Mouse (Mus musculus) embryonic facial prominence, embryonic 11.5 days (tissue): ENCODE results near the gene Eef2k. TPM values are rescaled to one million over a fixed set of nuclear protein-coding genes. Genes with fewer than 3 reads are reported as not detected.

Source experiments
- ATAC-seq: fragments of 200-750 bp; cut with Nextera tagmentation; replicated peaks from 2 replicates; pipeline ENCODE4 v1.8.0; 2017; ENCODE audit warnings: low read depth; ENCODE audit not compliant: insufficient number of reproducible peaks, low FRiP score, low TSS enrichment
- DNase-seq: peaks from one replicate; pipeline ENCODE4 v3.0.0-alpha.2; 2015; ENCODE audit warnings: low spot score
- H3K27ac ChIP-seq: fragments of 300-500 bp; sonication (generic); replicated peaks from 2 replicates; pipeline ENCODE4 v1.5.1; 2014; ENCODE audit warnings: mild to moderate bottlenecking, low read depth, low read length, control low read depth
- H3K27me3 ChIP-seq: fragments of 300-500 bp; sonication (generic); 2 replicates; pipeline ENCODE4 v1.6.1; 2014; ENCODE audit warnings: mild to moderate bottlenecking, low read length, moderate library complexity, mixed read lengths; ENCODE audit not compliant: control insufficient read depth, insufficient read depth
- H3K36me3 ChIP-seq: fragments of 300-500 bp; sonication (generic); replicated peaks from 2 replicates; pipeline ENCODE4 v1.6.1; 2014; ENCODE audit warnings: low read depth, mild to moderate bottlenecking, low read length, moderate library complexity, mixed read lengths; ENCODE audit not compliant: control insufficient read depth, insufficient read depth
- H3K4me1 ChIP-seq: fragments of 300-500 bp; sonication (generic); 2 replicates; pipeline ENCODE4 v1.6.1; 2014; ENCODE audit warnings: low read length, mixed read lengths; ENCODE audit not compliant: control insufficient read depth, insufficient read depth
- H3K4me2 ChIP-seq: fragments of 300-500 bp; sonication (generic); 2 replicates; pipeline ENCODE4 v1.6.1; 2014; ENCODE audit warnings: low read depth, mild to moderate bottlenecking, control low read depth, low read length, moderate library complexity
- H3K4me3 ChIP-seq: fragments of 300-500 bp; sonication (generic); 2 replicates; pipeline ENCODE4 v1.5.1; 2014; ENCODE audit warnings: low read depth, low read length, control low read depth
- H3K9ac ChIP-seq: fragments of 300-500 bp; sonication (generic); replicated peaks from 2 replicates; pipeline ENCODE4 v1.6.1; 2014; ENCODE audit warnings: mild to moderate bottlenecking, control low read depth, low read length
- H3K9me3 ChIP-seq: fragments of 300-500 bp; sonication (generic); replicated peaks from 2 replicates; pipeline ENCODE4 v1.6.1; 2016; ENCODE audit warnings: mild to moderate bottlenecking, low read length, inconsistent platforms, mixed read lengths; ENCODE audit not compliant: control insufficient read depth
- WGBS: fragments of 180-500 bp; shearing (Covaris S2); extraction: QIAGEN DNeasy Blood & Tissue Kit; methylation state at CpG from one replicate; pipeline ENCODE4 v1.1.7; 2014; 5-methylcytosine and 5-hydroxymethylcytosine counted together
- polyA plus RNA-seq: library from polyadenylated mRNA; unstranded; fragments of >200 nt; fragmentation: Nextera tagmentation; extraction: Ambion mirVana; gene quantifications from 2 replicates; pipeline ENCODE4 v1.2.1, GENCODE M21; 2014

The Eef2k gene
- polyA plus RNA-seq, 1 experiment from 2014 or later: 8.7 TPM

DNA sequence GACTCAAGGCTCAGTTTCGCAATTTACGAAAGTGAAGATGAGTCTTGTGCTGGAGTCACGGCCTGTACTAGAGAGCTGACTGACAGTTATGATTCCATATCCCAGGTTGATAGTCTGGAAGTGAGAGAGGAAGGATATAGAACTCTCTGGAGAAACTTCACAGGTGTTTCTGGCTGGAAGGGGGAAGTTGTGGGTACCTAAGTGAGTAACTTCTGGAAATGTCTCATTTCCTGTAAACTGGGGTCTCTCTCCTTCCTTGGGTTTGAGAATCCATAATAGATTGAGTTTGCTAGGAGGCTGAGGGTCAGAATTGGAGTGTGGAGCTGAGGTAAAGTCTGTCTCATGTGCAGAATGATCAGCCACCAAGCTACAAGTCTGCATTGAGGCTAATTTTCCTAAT is 7.5 kb downstream of the Eef2k start:
- no peak overlapping the region for H3K9ac ChIP-seq
- no peaks in the 10 kb centered on the region for H3K36me3 ChIP-seq
- no peak for DNase-seq
- no peak overlapping the region for H3K4me2 ChIP-seq
- no peaks in the 10 kb centered on the region for H3K27me3 ChIP-seq
- no peaks in the 10 kb centered on the region for H3K9me3 ChIP-seq
- WGBS: 90% methylated on average over 3 of the region's 3 CpGs
- H3K4me3 ChIP-seq: no peak overlapping the region
- H3K4me1 ChIP-seq: no peaks in the 10 kb centered on the region
- H3K27ac ChIP-seq: no peak overlapping the region
- ATAC-seq: no peak

GRCm38 (mm10) chr7:120859854-120860253 is 17.2 kb downstream of the Eef2k start:
- Histone ChIP-seq H3K27ac (no peak overlapping the region), H3K27me3 (no peaks in the 10 kb centered on the region), H3K4me3 (no peak overlapping the region), H3K4me1 (peaks cover 2% of the 10 kb centered on the region; the same call in 1 of the 2 replicates), H3K4me2 (no peak overlapping the region), H3K9ac (no peak overlapping the region), H3K9me3 (no peaks in the 10 kb centered on the region), H3K36me3 (no peaks in the 10 kb centered on the region; the same call in 1 of the 2 replicates)
- ATAC-seq: no peak
- 89% methylated on average over 11 of the region's 11 CpGs for WGBS
- no peak for DNase-seq

- DNase-seq (no peak), ATAC-seq (no peak)
- Histone ChIP-seq H3K4me2 (no peak overlapping the region), H3K27me3 (no peaks in the 10 kb centered on the region), H3K27ac (no peak overlapping the region), H3K4me3 (no peak overlapping the region), H3K4me1 (peaks cover 7% of the 10 kb centered on the region; the same call in 1 of the 2 replicates), H3K36me3 (no peaks in the 10 kb centered on the region; the same call in 1 of the 2 replicates), H3K9ac (no peak overlapping the region), H3K9me3 (no peaks in the 10 kb centered on the region)
- 46% methylated on average over 10 of the region's 10 CpGs for WGBS
Measured at GRCm38 (mm10) chr7:120860799-120861487, 18.3 kb downstream of the Eef2k start.

- Histone ChIP-seq H3K27ac (no peak overlapping the region), H3K36me3 (no peaks in the 10 kb centered on the region; the same call in 1 of the 2 replicates), H3K4me2 (no peak overlapping the region), H3K4me3 (no peak overlapping the region), H3K9me3 (no peaks in the 10 kb centered on the region), H3K27me3 (no peaks in the 10 kb centered on the region), H3K4me1 (peaks cover 10% of the 10 kb centered on the region; the same call in 1 of the 2 replicates), H3K9ac (no peak overlapping the region)
- DNase-seq: no peak
- no peak for ATAC-seq
- 17% methylated on average over 2 of the region's 2 CpGs for whole genome bisulfite sequencing
Measured at GRCm38 (mm10) chr7:120861488-120862047, 18.9 kb downstream of the Eef2k start.

GRCm38 (mm10) chr7:120862196-120862595 is 19.6 kb downstream of the Eef2k start:
- no peaks in the 10 kb centered on the region for H3K27me3 ChIP-seq
- no peak overlapping the region for H3K4me3 ChIP-seq
- WGBS: 6% methylated on average over 3 of the region's 3 CpGs
- peak overlapping the region; percentile 16 for H3K27ac ChIP-seq
- no peak overlapping the region for H3K4me2 ChIP-seq
- H3K4me1 ChIP-seq: peaks cover 10% of the 10 kb centered on the region; the same call in 1 of the 2 replicates
- no peaks in the 10 kb centered on the region for H3K9me3 ChIP-seq
- no peak overlapping the region for H3K9ac ChIP-seq
- DNase-seq (peak; percentile 27), ATAC-seq (no peak)
- no peaks in the 10 kb centered on the region; the same call in 1 of the 2 replicates for H3K36me3 ChIP-seq

- peak overlapping the region; percentile 66 for H3K27ac ChIP-seq
Measured at GRCm38 (mm10) chr7:120862626-120863025, 20.0 kb downstream of the Eef2k start.

GRCm38 (mm10) chr7:120863476-120863875 is 20.8 kb downstream of the Eef2k start:
- DNase-seq (peak; percentile 40), ATAC-seq (peak; percentile 29; the same call in 1 of the 2 replicates)
- H3K4me3 ChIP-seq: no peak overlapping the region
- no peak overlapping the region for H3K9ac ChIP-seq
- H3K9me3 ChIP-seq: no peaks in the 10 kb centered on the region
- no peak overlapping the region for H3K4me2 ChIP-seq
- no peaks in the 10 kb centered on the region; the same call in 1 of the 2 replicates for H3K36me3 ChIP-seq
- H3K27me3 ChIP-seq: no peaks in the 10 kb centered on the region
- H3K4me1 ChIP-seq: peaks cover 10% of the 10 kb centered on the region; the same call in 1 of the 2 replicates
- peak overlapping the region; percentile 66 for H3K27ac ChIP-seq
- WGBS: 22% methylated on average over 5 of the region's 5 CpGs

More at GRCm38 (mm10) chr7:120862626-120863025, 20.0 kb downstream of the Eef2k start:
- Histone ChIP-seq H3K4me3 (no peak overlapping the region), H3K36me3 (no peaks in the 10 kb centered on the region; the same call in 1 of the 2 replicates), H3K9me3 (no peaks in the 10 kb centered on the region), H3K9ac (no peak overlapping the region), H3K27me3 (no peaks in the 10 kb centered on the region), H3K4me1 (peaks cover 10% of the 10 kb centered on the region; the same call in 1 of the 2 replicates), H3K4me2 (no peak overlapping the region)
- WGBS: 32% methylated on average over 7 of the region's 7 CpGs
- DNase-seq: peak; percentile 81
- ATAC-seq: no peak

DNA sequence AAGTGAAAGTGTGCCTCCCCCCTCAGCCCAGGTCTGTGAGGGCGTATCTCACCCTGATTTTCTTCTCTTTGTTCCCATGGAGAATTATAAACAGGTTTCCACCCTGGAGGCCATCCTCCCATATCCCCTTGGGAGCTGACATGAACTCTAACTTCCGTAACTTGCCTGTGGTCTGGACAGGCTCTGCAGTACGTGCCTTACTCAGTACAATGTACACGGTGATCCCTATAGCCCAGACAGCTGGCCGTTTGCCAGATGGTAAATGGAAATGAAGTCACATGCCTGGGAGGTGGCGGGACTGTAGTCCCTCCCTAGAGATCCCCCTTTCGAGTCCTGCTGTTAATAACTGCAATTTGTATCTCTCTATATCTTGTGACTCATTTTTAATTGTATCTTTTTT is 22.5 kb downstream of the Eef2k start:
- H3K27me3 ChIP-seq: no peaks in the 10 kb centered on the region
- H3K9me3 ChIP-seq: no peaks in the 10 kb centered on the region
- no peak overlapping the region for H3K27ac ChIP-seq
- H3K4me1 ChIP-seq: peaks cover 10% of the 10 kb centered on the region; the same call in 1 of the 2 replicates
- DNase-seq (peak; percentile 88), ATAC-seq (peak; percentile 87)
- WGBS: 13% methylated on average over 7 of the region's 7 CpGs
- no peak overlapping the region for H3K9ac ChIP-seq
- no peak overlapping the region for H3K4me3 ChIP-seq
- no peaks in the 10 kb centered on the region for H3K36me3 ChIP-seq
- H3K4me2 ChIP-seq: 0 out of 2 replicates have a peak overlapping the region, but pooled peaks have one; percentile 6
